Mouse (Mus musculus) ES-E14 (cell line): ENCODE results near the gene Tap2. TPM values are rescaled to one million over a fixed set of nuclear protein-coding genes. Genes with fewer than 3 reads are reported as not detected.

ENCODE experiments used
- DNase-seq: peaks from one replicate; pipeline ENCODE4 v3.0.0-alpha.2; 2013; ENCODE audit warnings: low read depth, low spot score
- H3K27ac ChIP-seq: 2 replicates; pipeline ENCODE4 v1.5.1; 2012; ENCODE audit warnings: low read depth, mild to moderate bottlenecking, low read length, moderate library complexity, mixed read lengths; ENCODE audit not compliant: poor library complexity, insufficient read depth, severe bottlenecking
- H3K36me3 ChIP-seq: 2 replicates; pipeline ENCODE4 v1.6.1; 2012; ENCODE audit warnings: mild to moderate bottlenecking, low read length, moderate library complexity, mixed read lengths; ENCODE audit not compliant: control insufficient read depth, poor library complexity, insufficient read depth, severe bottlenecking
- H3K4me1 ChIP-seq, 2 experiments: fragments of 150-350 bp in 1 of 2; sonication (generic) in 1 of 2; 2 replicates each; pipeline ENCODE4 v1.6.1; 2012; ENCODE audit warnings: low read length in 2 of 2, mild to moderate bottlenecking in 1 of 2, mixed read lengths in 1 of 2; ENCODE audit not compliant: control insufficient read depth in 2 of 2, insufficient read depth in 2 of 2, poor library complexity in 1 of 2
- H3K4me3 ChIP-seq, 2 experiments: fragments of 150-350 bp in 1 of 2; sonication (generic) in 1 of 2; 2 replicates each; pipeline ENCODE4 v1.5.1; 2012; ENCODE audit warnings: low read length in 2 of 2, low read depth in 1 of 2, mild to moderate bottlenecking in 1 of 2, mixed read lengths in 1 of 2; ENCODE audit not compliant: insufficient read depth in 1 of 2, poor library complexity in 1 of 2, severe bottlenecking in 1 of 2
- H3K9ac ChIP-seq: 2 replicates; pipeline ENCODE4 v1.6.1; 2012; ENCODE audit warnings: low read depth, mild to moderate bottlenecking, low read length, mixed read lengths; ENCODE audit not compliant: poor library complexity, insufficient read depth, severe bottlenecking
- H3K9me3 ChIP-seq: fragments of 150-350 bp; sonication (generic); 2 replicates; pipeline ENCODE4 v1.6.1; 2012; ENCODE audit warnings: low read depth, mild to moderate bottlenecking, low read length; ENCODE audit not compliant: control insufficient read depth, insufficient read depth
- CHD2 ChIP-seq: IDR thresholded peaks from 2 replicates; pipeline ENCODE4 v1.6.1; 2014; ENCODE audit warnings: mild to moderate bottlenecking, low read depth, low read length, inconsistent platforms
- HCFC1 ChIP-seq: IDR thresholded peaks from 2 replicates; pipeline ENCODE4 v1.6.1; 2012; ENCODE audit warnings: low read length, inconsistent platforms, borderline replicate concordance; ENCODE audit not compliant: insufficient read depth
- MAFK ChIP-seq: IDR thresholded peaks from 2 replicates; pipeline ENCODE4 v1.6.1; 2014; ENCODE audit warnings: mild to moderate bottlenecking, low read depth, low read length, inconsistent platforms; ENCODE audit not compliant: insufficient read depth
- ZC3H11A ChIP-seq: IDR thresholded peaks from 2 replicates; pipeline ENCODE4 v1.6.1; 2012; ENCODE audit warnings: low read depth, mild to moderate bottlenecking, inconsistent platforms, low read length, borderline replicate concordance
- ZNF384 ChIP-seq: IDR thresholded peaks from 2 replicates; pipeline ENCODE4 v1.6.1; 2012; ENCODE audit warnings: low read depth, low read length, inconsistent platforms
- in situ Hi-C, 2 experiments: fragments of 600-800 bp; cut with MboI; formaldehyde crosslinking; loops; one replicate each; pipeline ENCODE4 v1.15.1; 2025; ENCODE audit warnings: low sequenced_read_pairs in 2 of 2, inconsistent platforms in 1 of 2; ENCODE audit not compliant: unreplicated experiment in 2 of 2
- total RNA-seq: library from RNA; depleted of rRNA; stranded (reverse); fragments of 300-350 nt; gene quantifications from 2 replicates; pipeline ENCODE4 v1.2.3, GENCODE M21; 2012

Tap2 gene
- total RNA-seq, 1 experiment: 4.0 TPM

- no peak overlapping the region for H3K9ac ChIP-seq
- peak overlapping the region in 1 of 2 experiments; percentile 13; a peak in 1 of 4 replicates for H3K4me3 ChIP-seq
- H3K27ac ChIP-seq: no peak overlapping the region
- no peaks in the 10 kb centered on the region; the same call in 1 of the 2 replicates for H3K36me3 ChIP-seq
- in situ Hi-C loops: no loop called here
- DNase-seq: no peak
- no peak for TF ChIP-seq CHD2
- TF ChIP-seq ZNF384: no peak
- no peak for TF ChIP-seq ZC3H11A
- no peak for TF ChIP-seq HCFC1
- no peak for TF ChIP-seq MAFK
- peaks cover 0 to 5% of the 10 kb centered on the region in 2 experiments; a peak in 1 of 4 replicates for H3K4me1 ChIP-seq
- 0 out of 2 replicates have a peak, but pooled peaks cover 2% of the 10 kb centered on the region for H3K9me3 ChIP-seq
These were observed 8.5 kb downstream of the Tap2 start for GRCm38 (mm10) chr17:34211746-34212365.

- H3K4me3 ChIP-seq: no peak overlapping the region
- H3K9ac ChIP-seq: no peak overlapping the region
- TF ChIP-seq CHD2: no peak
- no peak for TF ChIP-seq ZNF384
- TF ChIP-seq MAFK: no peak
- no peak for TF ChIP-seq ZC3H11A
- TF ChIP-seq HCFC1: no peak
- H3K4me1 ChIP-seq: no peaks in the 10 kb centered on the region
- no peak overlapping the region for H3K27ac ChIP-seq
- no peak for DNase-seq
- in situ Hi-C loops: no loop called here
- H3K36me3 ChIP-seq: no peaks in the 10 kb centered on the region; the same call in none of the 2 replicates
- H3K9me3 ChIP-seq: peaks cover 4% of the 10 kb centered on the region; the same call in 1 of the 2 replicates
These were observed 10.6 kb downstream of the Tap2 start for GRCm38 (mm10) chr17:34213936-34214335.

GRCm38 (mm10) chr17:34215176-34215575, 11.8 kb downstream of the Tap2 start:
- Histone ChIP-seq H3K9me3 (peaks cover 4% of the 10 kb centered on the region; the same call in 1 of the 2 replicates), H3K36me3 (no peaks in the 10 kb centered on the region; the same call in none of the 2 replicates), H3K4me1 (no peaks in the 10 kb centered on the region), H3K9ac (no peak overlapping the region), H3K27ac (no peak overlapping the region), H3K4me3 (no peak overlapping the region)
- in situ Hi-C loops: no loop called here
- TF ChIP-seq ZC3H11A (no peak), CHD2 (no peak), HCFC1 (no peak), ZNF384 (no peak), MAFK (no peak)
- no peak for DNase-seq

DNA sequence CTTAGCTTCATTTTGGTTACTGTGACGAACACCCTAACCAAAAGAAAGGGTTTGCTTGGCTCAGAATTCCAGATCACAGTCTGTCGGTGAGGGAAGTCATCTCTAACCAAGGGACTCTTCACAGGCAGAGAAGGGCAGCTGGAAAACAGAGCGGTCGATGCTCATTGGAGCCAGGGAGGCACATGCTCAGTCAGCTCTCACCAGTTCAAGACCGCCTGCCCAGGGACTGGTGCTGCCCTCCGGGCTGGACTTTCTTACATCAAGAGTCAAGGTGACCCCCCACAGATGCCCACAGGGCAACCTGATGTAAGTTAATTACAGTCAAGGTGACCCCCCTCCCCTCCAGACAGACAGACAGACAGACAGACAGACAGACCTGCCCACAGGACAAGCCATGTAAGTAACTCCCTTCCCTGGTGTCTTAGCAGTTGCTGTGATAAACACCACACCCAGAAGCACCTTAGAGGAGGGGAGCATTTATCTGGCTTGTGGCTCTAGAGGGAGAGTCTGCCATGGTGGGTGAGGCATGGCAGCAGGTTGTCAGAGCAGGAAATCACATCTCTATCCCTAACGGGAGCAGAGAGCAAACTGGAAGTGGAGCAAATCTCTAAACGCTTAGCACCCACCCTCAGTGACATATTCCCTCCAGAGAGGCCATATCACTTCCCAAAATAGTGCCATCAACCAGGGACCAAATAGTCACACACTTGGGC, 14.0 kb downstream of the Tap2 start:
- no peak for DNase-seq
- peaks cover 4% of the 10 kb centered on the region; the same call in 1 of the 2 replicates for H3K9me3 ChIP-seq
- H3K4me3 ChIP-seq: no peak overlapping the region
- no peak overlapping the region for H3K27ac ChIP-seq
- no peaks in the 10 kb centered on the region; the same call in none of the 2 replicates for H3K36me3 ChIP-seq
- no peaks in the 10 kb centered on the region for H3K4me1 ChIP-seq
- TF ChIP-seq HCFC1 (no peak), ZNF384 (no peak), MAFK (no peak), ZC3H11A (no peak), CHD2 (no peak)
- no peak overlapping the region for H3K9ac ChIP-seq
- in situ Hi-C loops: no loop called here
